Comparison of ENCODE assay signal across 7 mouse cellular contexts in genomic region chr7:27361283-27361946, GRCm38 (mm10). TPM values are rescaled to one million over a fixed set of nuclear protein-coding genes. Genes with fewer than 3 reads are reported as not detected.
DNase-seq lines count a peak whose midpoint lies in the region; ATAC-seq and TF ChIP-seq lines count a peak whose summit lies in the region.

No protein-coding gene starts in this region.

- no peak for TF ChIP-seq CTCF in spleen, adult 2 months (IDR thresholded peaks at IDR 0.05; ENCODE audit: extremely low read depth, insufficient read depth, insufficient read length, insufficient replicate concordance)

- peak overlapping the region; percentile 82 for H3K4me2 ChIP-seq in embryonic facial prominence, embryonic 12.5 days (replicated peaks)
- H3K4me2 ChIP-seq in limb, embryonic 11.5 days (ENCODE audit: low read depth, severe bottlenecking): peak overlapping the region; percentile 69
- peak overlapping the region; percentile 73 for H3K4me2 ChIP-seq in midbrain, embryonic 15.5 days

- peak overlapping the region; percentile 52 for H3K4me3 ChIP-seq in embryonic facial prominence, embryonic 12.5 days
- peak overlapping the region; percentile 41 for H3K4me3 ChIP-seq in limb, embryonic 11.5 days (ENCODE audit: low read depth, low read length)
- peak overlapping the region; percentile 61 for H3K4me3 ChIP-seq in midbrain, embryonic 15.5 days
- H3K4me3 ChIP-seq in spleen, adult 2 months (ENCODE audit: extremely low read depth, insufficient read depth, insufficient read length): peak overlapping the region; percentile 56

- no peaks in the 10 kb centered on the region for H3K9me3 ChIP-seq in embryonic facial prominence, embryonic 12.5 days
- no peaks in the 10 kb centered on the region for H3K9me3 ChIP-seq in limb, embryonic 11.5 days (ENCODE audit: control insufficient read depth, low read length)
- H3K9me3 ChIP-seq in midbrain, embryonic 15.5 days: no peaks in the 10 kb centered on the region

- WGBS in embryonic facial prominence, embryonic 12.5 days: under 1% methylated on average over 52 of the region's 52 CpGs
- whole genome bisulfite sequencing in limb, embryonic 11.5 days: under 1% methylated on average over 52 of the region's 52 CpGs
- under 1% methylated on average over 52 of the region's 52 CpGs for WGBS in midbrain, embryonic 15.5 days
- WGBS in spleen, adult 2 months: 1% methylated on average over 52 of the region's 52 CpGs

- no peak overlapping the region for H3K27ac ChIP-seq in embryonic facial prominence, embryonic 12.5 days
- H3K27ac ChIP-seq in limb, embryonic 11.5 days (replicated peaks; ENCODE audit: low read depth, low read length): no peak overlapping the region
- no peak overlapping the region for H3K27ac ChIP-seq in midbrain, embryonic 15.5 days
- H3K27ac ChIP-seq in spleen, adult 2 months (ENCODE audit: insufficient read depth, low read length): no peak overlapping the region

- TF ChIP-seq POLR2A in spleen, adult 2 months (IDR thresholded peaks at IDR 0.05; ENCODE audit: low read depth, low read length): no peak

- peak; percentile 92 for ATAC-seq in embryonic facial prominence, embryonic 12.5 days (ENCODE audit: insufficient number of reproducible peaks, insufficient read depth, low FRiP score, low TSS enrichment)
- peak; percentile 92 for ATAC-seq in limb, embryonic 11.5 days (ENCODE audit: insufficient number of reproducible peaks, low FRiP score, low TSS enrichment, low read depth)
- ATAC-seq in midbrain, embryonic 15.5 days (replicated peaks): peak; percentile 94

- H3K36me3 ChIP-seq in embryonic facial prominence, embryonic 12.5 days: no peaks in the 10 kb centered on the region
- no peaks in the 10 kb centered on the region for H3K36me3 ChIP-seq in limb, embryonic 11.5 days (ENCODE audit: control insufficient read depth, insufficient read depth, low read length)
- no peaks in the 10 kb centered on the region for H3K36me3 ChIP-seq in midbrain, embryonic 15.5 days (replicated peaks)
- H3K36me3 ChIP-seq in spleen, adult 2 months (ENCODE audit: control insufficient read depth, insufficient read depth, low read length): no peaks in the 10 kb centered on the region

- H3K4me1 ChIP-seq in embryonic facial prominence, embryonic 12.5 days: no peaks in the 10 kb centered on the region; the same call in 1 of the 2 replicates
- 0 out of 2 replicates have a peak, but pooled peaks cover 2% of the 10 kb centered on the region for H3K4me1 ChIP-seq in limb, embryonic 11.5 days (ENCODE audit: control insufficient read depth, insufficient read depth, low read length)
- H3K4me1 ChIP-seq in midbrain, embryonic 15.5 days: peaks cover 10% of the 10 kb centered on the region
- H3K4me1 ChIP-seq in spleen, adult 2 months (ENCODE audit: control insufficient read depth, insufficient read depth, insufficient read length): peaks cover 9% of the 10 kb centered on the region

- H3K9ac ChIP-seq in embryonic facial prominence, embryonic 12.5 days: peak overlapping the region; percentile 55
- peak overlapping the region; percentile 55 for H3K9ac ChIP-seq in limb, embryonic 11.5 days (ENCODE audit: low read length)
- peak overlapping the region; percentile 63 for H3K9ac ChIP-seq in midbrain, embryonic 15.5 days

- peaks cover 58% of the 10 kb centered on the region for H3K27me3 ChIP-seq in embryonic facial prominence, embryonic 12.5 days
- H3K27me3 ChIP-seq in limb, embryonic 11.5 days (ENCODE audit: control insufficient read depth, insufficient read depth, low read length): peaks cover 46% of the 10 kb centered on the region
- peaks cover 69% of the 10 kb centered on the region for H3K27me3 ChIP-seq in midbrain, embryonic 15.5 days (replicated peaks)
- peaks cover 11% of the 10 kb centered on the region for H3K27me3 ChIP-seq in spleen, adult 2 months (ENCODE audit: control insufficient read depth, insufficient read depth, low read length)

- peak; percentile 99 for DNase-seq in adrenal gland, postnatal 25 days
- peak; percentile 100 for DNase-seq in heart, adult 11 months
- peak; percentile 98 for DNase-seq in kidney, adult 18-20 months
- peak; percentile 99 for DNase-seq in limb, embryonic 11.5 days (ENCODE audit: low spot score)
- peak; percentile 97 to 99 for DNase-seq in spleen, adult 2 months (ENCODE audit: low read depth in 1 of 2, low spot score in 2 of 2)

RNA-seq across cellular contexts. Expression of gene Gm20479, which starts 4.2 kb away (rescaled TPM):
- total RNA-seq in adrenal gland, postnatal 25 days (2021): 0.91 TPM in 1 of 2 replicates, not detected in the other
- 0.58 and 0.94 TPM in 2 replicates for polyA plus RNA-seq in embryonic facial prominence, embryonic 12.5 days (2016; fragmentation: Nextera tagmentation; extraction: Ambion mirVana)
- polyA plus RNA-seq in limb, embryonic 11.5 days (2014; fragmentation: Nextera tagmentation; extraction: Ambion mirVana): 0.52 TPM in 1 of 2 replicates, not detected in the other
- polyA plus RNA-seq in midbrain, embryonic 15.5 days (2015; fragmentation: Nextera tagmentation; extraction: Ambion mirVana): not detected in 2 replicates
- 0.47 and 0.54 TPM in 2 replicates for polyA plus RNA-seq in spleen, adult 2 months (2012; rRNA removed)

RNA-seq across cellular contexts. Expression of gene Shkbp1, which starts 5.6 kb away (rescaled TPM):
- total RNA-seq in adrenal gland, postnatal 25 days (2021): 23.3 and 28.6 TPM in 2 replicates
- 75.8 and 83.2 TPM in 2 replicates for polyA plus RNA-seq in embryonic facial prominence, embryonic 12.5 days (2016; fragmentation: Nextera tagmentation; extraction: Ambion mirVana)
- polyA plus RNA-seq in limb, embryonic 11.5 days (2014; fragmentation: Nextera tagmentation; extraction: Ambion mirVana): 46.5 and 50.9 TPM in 2 replicates
- 63.9 and 64.7 TPM in 2 replicates for polyA plus RNA-seq in midbrain, embryonic 15.5 days (2015; fragmentation: Nextera tagmentation; extraction: Ambion mirVana)
- 130 and 166 TPM in 2 replicates for polyA plus RNA-seq in spleen, adult 2 months (2012; rRNA removed)

RNA-seq across cellular contexts. Expression of gene Ltbp4, which starts 23.9 kb away (rescaled TPM):
- 62.9 and 66.6 TPM in 2 replicates for total RNA-seq in adrenal gland, postnatal 25 days (2021)
- polyA plus RNA-seq in embryonic facial prominence, embryonic 12.5 days (2016; fragmentation: Nextera tagmentation; extraction: Ambion mirVana): 15.9 and 16.8 TPM in 2 replicates
- polyA plus RNA-seq in limb, embryonic 11.5 days (2014; fragmentation: Nextera tagmentation; extraction: Ambion mirVana): 10.8 and 14.0 TPM in 2 replicates
- 13.4 and 15.7 TPM in 2 replicates for polyA plus RNA-seq in midbrain, embryonic 15.5 days (2015; fragmentation: Nextera tagmentation; extraction: Ambion mirVana)
- 157 and 164 TPM in 2 replicates for polyA plus RNA-seq in spleen, adult 2 months (2012; rRNA removed)
